Comparison of ENCODE assay signal across 21 mouse cellular contexts in genomic region chr10:83322551-83323100, GRCm38 (mm10). TPM values are rescaled to one million over a fixed set of nuclear protein-coding genes. Genes with fewer than 3 reads are reported as not detected.
DNase-seq lines count a peak whose midpoint lies in the region; ATAC-seq and TF ChIP-seq lines count a peak whose summit lies in the region.
"Had no signal": no experiment of that assay in that cellular context is flagged by ENCODE, and none has a peak within 500 bp of the region (broad histone marks: within the 10 kb centered on the region; RNA-seq: fewer than 3 reads in every experiment).

No protein-coding gene starts in this region.

- peak overlapping the region; percentile 93 for H3K27ac ChIP-seq in bone marrow macrophage, adult 2 months (ENCODE audit: insufficient read depth, low read depth, low read length)
- no peak overlapping the region for H3K27ac ChIP-seq in intestine, postnatal 0 days (ENCODE audit: low read depth, low read length)
- H3K27ac ChIP-seq in left cerebral cortex, adult 2 months: no peak overlapping the region
- H3K27ac ChIP-seq: hindbrain, embryonic 10.5 days; kidney, postnatal 0 days; limb, embryonic 13.5 days; midbrain, embryonic 10.5 days had no signal

- no peak for TF ChIP-seq CTCF in bone marrow macrophage, adult 2 months (IDR thresholded peaks at IDR 0.05; ENCODE audit: low read depth, low read length)
- no peak for TF ChIP-seq CTCF in intestine, postnatal 0 days (IDR thresholded peaks at IDR 0.05; ENCODE audit: low read depth)
- TF ChIP-seq CTCF in left cerebral cortex, adult 2 months (IDR thresholded peaks at IDR 0.05): no peak

- peak; percentile 71 for ATAC-seq in intestine, postnatal 0 days
- ATAC-seq: forebrain, postnatal 0 days had no signal

- no peak overlapping the region for H3K9ac ChIP-seq in intestine, postnatal 0 days (ENCODE audit: low read depth, low read length)
- H3K9ac ChIP-seq: forebrain, postnatal 0 days; limb, embryonic 13.5 days had no signal

- 32% methylated on average over 7 of the region's 7 CpGs for WGBS in intestine, postnatal 0 days

- peak; percentile 55 for DNase-seq in kidney, adult 9 months
- DNase-seq in kidney, postnatal 25 days: no peak
- peak; percentile 21 for DNase-seq in yolk sac, embryonic 10.5 days (ENCODE audit: low spot score)
- no peak for DNase-seq in cerebellum, adult 9-10 months
- DNase-seq in left cerebral cortex, adult 2 months (ENCODE audit: extremely low spot score in 1 of 2, low spot score in 2 of 2): no peak
- DNase-seq: adrenal gland, adult 2 months; B cell, adult 2 months; cerebellum, postnatal 10 days; embryo, embryonic 11 days; forebrain, postnatal 0 days; gastrocnemius, postnatal 36 days; lung, postnatal 10 days; retina, postnatal 1 day; thymus, postnatal 36 days had no signal

- TF ChIP-seq POLR2A in bone marrow macrophage, adult 2 months (IDR thresholded peaks at IDR 0.05; ENCODE audit: borderline replicate concordance, low read depth, low read length): no peak

- H3K9me3 ChIP-seq in intestine, postnatal 0 days (ENCODE audit: control insufficient read depth): no peaks in the 10 kb centered on the region
- H3K9me3 ChIP-seq: hindbrain, embryonic 10.5 days; limb, embryonic 13.5 days; midbrain, embryonic 10.5 days had no signal

- no peaks in the 10 kb centered on the region for H3K36me3 ChIP-seq in intestine, postnatal 0 days (ENCODE audit: control insufficient read depth, insufficient read depth)
- H3K36me3 ChIP-seq: hindbrain, embryonic 10.5 days; limb, embryonic 13.5 days; midbrain, embryonic 10.5 days had no signal

- H3K27me3 ChIP-seq in intestine, postnatal 0 days (replicated peaks; ENCODE audit: control insufficient read depth, insufficient read depth, low read length): 0 out of 2 replicates have a peak, but pooled peaks cover 3% of the 10 kb centered on the region
- H3K27me3 ChIP-seq: limb, embryonic 13.5 days had no signal

- H3K4me2 ChIP-seq in intestine, postnatal 0 days (replicated peaks; ENCODE audit: low read depth): no peak overlapping the region
- H3K4me2 ChIP-seq: limb, embryonic 13.5 days had no signal

- intact Hi-C loops in left cerebral cortex, adult 2 months (cut with DNase I): no loop called here

- peaks cover 37% of the 10 kb centered on the region for H3K4me1 ChIP-seq in bone marrow macrophage, adult 2 months (ENCODE audit: control insufficient read depth, insufficient read depth, low read length)
- 0 out of 2 replicates have a peak, but pooled peaks cover 3% of the 10 kb centered on the region for H3K4me1 ChIP-seq in intestine, postnatal 0 days (replicated peaks; ENCODE audit: control insufficient read depth, insufficient read depth, low read length)
- H3K4me1 ChIP-seq: hindbrain, embryonic 10.5 days; limb, embryonic 13.5 days had no signal

- H3K4me3 ChIP-seq in bone marrow macrophage, adult 2 months (ENCODE audit: insufficient read depth, low read length): peak overlapping the region; percentile 18; the same call in 1 of the 2 replicates
- no peak overlapping the region for H3K4me3 ChIP-seq in intestine, postnatal 0 days (ENCODE audit: low read depth, low read length)
- H3K4me3 ChIP-seq in left cerebral cortex, adult 2 months: no peak overlapping the region
- H3K4me3 ChIP-seq: hindbrain, embryonic 10.5 days; limb, embryonic 13.5 days; midbrain, embryonic 10.5 days had no signal

RNA-seq across cellular contexts. Expression of gene Slc41a2, which starts 15.1 kb away (rescaled TPM):
- polyA plus RNA-seq in bone marrow macrophage, adult 2 months (2012; ENCODE audit: insufficient read depth, insufficient read length, missing spikeins): 18.8 and 20.4 TPM in 2 replicates
- 1.6 and 1.9 TPM in 2 replicates for polyA plus RNA-seq in intestine, postnatal 0 days (2015; fragmentation: Nextera tagmentation; extraction: Ambion mirVana)
- 10 to 100 TPM; 26.3 to 26.8 TPM for total RNA-seq in left cerebral cortex, adult 2 months (2021)
- polyA plus RNA-seq: liver, embryonic 16.5 days had no signal

RNA-seq across cellular contexts. Expression of gene D10Wsu102e, which starts 37.4 kb away (rescaled TPM):
- polyA plus RNA-seq in bone marrow macrophage, adult 2 months (2012; ENCODE audit: insufficient read depth, insufficient read length, missing spikeins): 0.54 and 0.61 TPM in 2 replicates
- polyA plus RNA-seq in intestine, postnatal 0 days (2015; fragmentation: Nextera tagmentation; extraction: Ambion mirVana): 0.17 and 0.21 TPM in 2 replicates
- 1 to 10 TPM; 3.9 to 4.5 TPM for total RNA-seq in left cerebral cortex, adult 2 months (2021)

Comparison
In these comparisons a context has a peak if more than half of its experiments do, and no peak if none do; other contexts are left out.
1. DNase-seq: peak in kidney, adult 9 months (single experiment) and yolk sac, embryonic 10.5 days (single experiment); none in kidney, postnatal 25 days (0 of 2), cerebellum, adult 9-10 months (single experiment) and left cerebral cortex, adult 2 months (0 of 2).